Mouse (Mus musculus) limb, embryonic 11.5 days (tissue): Measurements from ENCODE around the gene Lif. TPM values are rescaled to one million over a fixed set of nuclear protein-coding genes. Genes with fewer than 3 reads are reported as not detected.

Experiments
- ATAC-seq: fragments of 200-750 bp; cut with Nextera tagmentation; 2 replicates; pipeline ENCODE4 v1.8.0; 2017; ENCODE audit warnings: low read depth; ENCODE audit not compliant: insufficient number of reproducible peaks, low FRiP score, low TSS enrichment
- DNase-seq: peaks from one replicate; pipeline ENCODE4 v3.0.0-alpha.2; 2015; ENCODE audit warnings: low spot score
- H3K27ac ChIP-seq: fragments of 300-500 bp; sonication (generic); replicated peaks from 2 replicates; pipeline ENCODE4 v1.5.1; 2014; ENCODE audit warnings: low read depth, mild to moderate bottlenecking, low read length
- H3K27me3 ChIP-seq: fragments of 300-500 bp; sonication (generic); 2 replicates; pipeline ENCODE4 v1.6.1; 2014; ENCODE audit warnings: mild to moderate bottlenecking, low read length, mixed read lengths; ENCODE audit not compliant: control insufficient read depth, insufficient read depth
- H3K36me3 ChIP-seq: fragments of 300-500 bp; sonication (generic); 2 replicates; pipeline ENCODE4 v1.6.1; 2014; ENCODE audit warnings: mild to moderate bottlenecking, low read length, moderate library complexity, mixed read lengths; ENCODE audit not compliant: control insufficient read depth, insufficient read depth
- H3K4me1 ChIP-seq: fragments of 300-500 bp; sonication (generic); 2 replicates; pipeline ENCODE4 v1.6.1; 2014; ENCODE audit warnings: low read length, mixed read lengths; ENCODE audit not compliant: control insufficient read depth, insufficient read depth
- H3K4me2 ChIP-seq: fragments of 300-500 bp; sonication (generic); 2 replicates; pipeline ENCODE4 v1.6.1; 2014; ENCODE audit warnings: low read depth, mild to moderate bottlenecking, moderate library complexity; ENCODE audit not compliant: severe bottlenecking
- H3K4me3 ChIP-seq: fragments of 300-500 bp; sonication (generic); 2 replicates; pipeline ENCODE4 v1.5.1; 2014; ENCODE audit warnings: low read depth, low read length
- H3K9ac ChIP-seq: fragments of 300-500 bp; sonication (generic); 2 replicates; pipeline ENCODE4 v1.6.1; 2014; ENCODE audit warnings: mild to moderate bottlenecking, low read length
- H3K9me3 ChIP-seq: fragments of 300-500 bp; sonication (generic); 2 replicates; pipeline ENCODE4 v1.6.1; 2016; ENCODE audit warnings: low read length; ENCODE audit not compliant: control insufficient read depth
- WGBS: fragments of 180-500 bp; shearing (Covaris S2); extraction: QIAGEN DNeasy Blood & Tissue Kit; methylation state at CpG from one replicate; pipeline ENCODE4 v1.1.7; 2014; 5-methylcytosine and 5-hydroxymethylcytosine counted together
- polyA plus RNA-seq: library from polyadenylated mRNA; unstranded; fragments of >200 nt; fragmentation: Nextera tagmentation; extraction: Ambion mirVana; gene quantifications from 2 replicates; pipeline ENCODE4 v1.2.1, GENCODE M21; 2014

Lif gene
- polyA plus RNA-seq, 1 experiment from 2014 or later: 0.05 TPM

GRCm38 (mm10) chr11:4261188-4261494 is 3.8 kb downstream of the Lif start:
- H3K27me3 ChIP-seq: peaks cover 17% of the 10 kb centered on the region
- H3K4me1 ChIP-seq: peaks cover 4% of the 10 kb centered on the region
- ATAC-seq: peak; percentile 36; the same call in 1 of the 2 replicates
- DNase-seq: peak; percentile 62
- 55% methylated on average over 7 of the region's 7 CpGs for WGBS
- no peak overlapping the region for H3K4me3 ChIP-seq
- H3K9ac ChIP-seq: no peak overlapping the region
- no peak overlapping the region for H3K27ac ChIP-seq
- H3K9me3 ChIP-seq: no peaks in the 10 kb centered on the region
- H3K36me3 ChIP-seq: no peaks in the 10 kb centered on the region
- H3K4me2 ChIP-seq: no peak overlapping the region

- 46% methylated on average over 5 of the region's 5 CpGs for WGBS
- Histone ChIP-seq H3K4me1 (peaks cover 8% of the 10 kb centered on the region), H3K4me2 (no peak overlapping the region), H3K36me3 (no peaks in the 10 kb centered on the region), H3K9ac (no peak overlapping the region), H3K4me3 (no peak overlapping the region), H3K27me3 (peaks cover 22% of the 10 kb centered on the region), H3K9me3 (no peaks in the 10 kb centered on the region), H3K27ac (no peak overlapping the region)
- ATAC-seq (no peak), DNase-seq (no peak)
Measured at GRCm38 (mm10) chr11:4261969-4262368, 4.6 kb downstream of the Lif start.

GRCm38 (mm10) chr11:4262847-4263246 is 5.5 kb downstream of the Lif start:
- Histone ChIP-seq H3K4me1 (peaks cover 11% of the 10 kb centered on the region), H3K27me3 (peaks cover 31% of the 10 kb centered on the region)

GRCm38 (mm10) chr11:4263296-4263695 is 5.9 kb downstream of the Lif start:
- Histone ChIP-seq H3K9me3 (no peaks in the 10 kb centered on the region), H3K4me2 (no peak overlapping the region), H3K4me3 (no peak overlapping the region), H3K9ac (no peak overlapping the region), H3K27ac (no peak overlapping the region), H3K27me3 (peaks cover 35% of the 10 kb centered on the region), H3K4me1 (peaks cover 11% of the 10 kb centered on the region), H3K36me3 (no peaks in the 10 kb centered on the region)
- WGBS: 20% methylated on average over 1 of the region's 1 CpGs
- DNase-seq (no peak), ATAC-seq (no peak)

More at GRCm38 (mm10) chr11:4262847-4263246, 5.5 kb downstream of the Lif start:
- DNase-seq: no peak
- 21% methylated on average over 7 of the region's 7 CpGs for WGBS
- Histone ChIP-seq H3K27ac (no peak overlapping the region), H3K9ac (no peak overlapping the region), H3K4me3 (no peak overlapping the region), H3K9me3 (no peaks in the 10 kb centered on the region), H3K36me3 (no peaks in the 10 kb centered on the region), H3K4me2 (no peak overlapping the region)
- no peak for ATAC-seq

GRCm38 (mm10) chr11:4264066-4264465 is 6.7 kb downstream of the Lif start:
- Histone ChIP-seq H3K9ac (no peak overlapping the region), H3K36me3 (no peaks in the 10 kb centered on the region), H3K9me3 (no peaks in the 10 kb centered on the region), H3K27me3 (peaks cover 42% of the 10 kb centered on the region), H3K4me3 (no peak overlapping the region), H3K27ac (no peak overlapping the region), H3K4me1 (peaks cover 11% of the 10 kb centered on the region), H3K4me2 (no peak overlapping the region)
- 76% methylated on average over 7 of the region's 7 CpGs for WGBS
- ATAC-seq: no peak
- no peak for DNase-seq

- under 1% methylated on average over 60 of the region's 61 CpGs for WGBS
- Histone ChIP-seq H3K36me3 (no peaks in the 10 kb centered on the region), H3K4me1 (peaks cover 10% of the 10 kb centered on the region; the same call in 1 of the 2 replicates), H3K9ac (peak overlapping the region; percentile 49), H3K27me3 (peaks cover 43% of the 10 kb centered on the region), H3K27ac (no peak overlapping the region), H3K4me3 (peak overlapping the region; percentile 36), H3K9me3 (no peaks in the 10 kb centered on the region), H3K4me2 (peak overlapping the region; percentile 93)
- peak; percentile 64 for DNase-seq
- no peak for ATAC-seq
Measured at GRCm38 (mm10) chr11:4266271-4267201, 9.2 kb downstream of the Lif start.

GRCm38 (mm10) chr11:4267202-4267578 is 9.8 kb downstream of the Lif start:
- no peak overlapping the region for H3K27ac ChIP-seq
- no peaks in the 10 kb centered on the region for H3K9me3 ChIP-seq
- H3K4me3 ChIP-seq: peak overlapping the region; percentile 36; the same call in 1 of the 2 replicates
- H3K4me1 ChIP-seq: peaks cover 10% of the 10 kb centered on the region; the same call in 1 of the 2 replicates
- no peak overlapping the region for H3K9ac ChIP-seq
- ATAC-seq (no peak), DNase-seq (no peak)
- no peaks in the 10 kb centered on the region for H3K36me3 ChIP-seq
- H3K27me3 ChIP-seq: peaks cover 43% of the 10 kb centered on the region
- WGBS: 2% methylated on average over 13 of the region's 13 CpGs
- peak overlapping the region; percentile 93 for H3K4me2 ChIP-seq

GRCm38 (mm10) chr11:4268500-4268899 is 11.1 kb downstream of the Lif start:
- no peak for ATAC-seq
- 83% methylated on average over 6 of the region's 6 CpGs for WGBS
- peaks cover 43% of the 10 kb centered on the region for H3K27me3 ChIP-seq

More at GRCm38 (mm10) chr11:4268500-4268899, 11.1 kb downstream of the Lif start:
- Histone ChIP-seq H3K9ac (no peak overlapping the region), H3K4me1 (peaks cover 10% of the 10 kb centered on the region; the same call in 1 of the 2 replicates), H3K9me3 (no peaks in the 10 kb centered on the region), H3K4me2 (no peak overlapping the region), H3K4me3 (no peak overlapping the region), H3K36me3 (no peaks in the 10 kb centered on the region), H3K27ac (no peak overlapping the region)
- DNase-seq: no peak
